Mouse (Mus musculus) hindbrain, embryonic 15.5 days (tissue): Measurements from ENCODE around the gene Dctn2. TPM values are rescaled to one million over a fixed set of nuclear protein-coding genes. Genes with fewer than 3 reads are reported as not detected.
"Not testable (repeated sequence)": the region's sequence is repeated elsewhere in the genome, so short reads cannot be mapped to it uniquely, and the experiment has no call there.

Experiments used
- ATAC-seq: fragments of 200-750 bp; cut with Nextera tagmentation; 2 replicates; pipeline ENCODE4 v1.8.0; 2017; ENCODE audit warnings: low read depth, moderate number of reproducible peaks, moderate TSS enrichment; ENCODE audit not compliant: low FRiP score
- H3K27ac ChIP-seq: fragments of 300-500 bp; sonication (generic); replicated peaks from 2 replicates; pipeline ENCODE4 v1.5.1; 2015; ENCODE audit warnings: mild to moderate bottlenecking, inconsistent platforms
- H3K27me3 ChIP-seq: fragments of 300-500 bp; sonication (generic); 2 replicates; pipeline ENCODE4 v1.6.1; 2015; ENCODE audit warnings: control low read depth, inconsistent platforms
- H3K36me3 ChIP-seq: fragments of 300-500 bp; sonication (generic); 2 replicates; pipeline ENCODE4 v1.6.1; 2015; ENCODE audit warnings: control low read depth, inconsistent platforms
- H3K4me1 ChIP-seq: fragments of 300-500 bp; sonication (generic); replicated peaks from 2 replicates; pipeline ENCODE4 v1.6.1; 2015; ENCODE audit warnings: control low read depth, inconsistent platforms
- H3K4me2 ChIP-seq: fragments of 300-500 bp; sonication (generic); 2 replicates; pipeline ENCODE4 v1.6.1; 2015; ENCODE audit warnings: moderate library complexity, mild to moderate bottlenecking, inconsistent platforms
- H3K4me3 ChIP-seq: fragments of 300-500 bp; sonication (generic); 2 replicates; pipeline ENCODE4 v1.5.1; 2015; ENCODE audit warnings: mild to moderate bottlenecking, inconsistent platforms
- H3K9ac ChIP-seq: fragments of 300-500 bp; sonication (generic); 2 replicates; pipeline ENCODE4 v1.6.1; 2015; ENCODE audit warnings: inconsistent platforms
- H3K9me3 ChIP-seq: fragments of 300-500 bp; sonication (generic); 2 replicates; pipeline ENCODE4 v1.6.1; 2016; ENCODE audit warnings: control low read depth, inconsistent platforms
- WGBS: fragments of 180-500 bp; shearing (Covaris S2); methylation state at CpG from one replicate; pipeline ENCODE4 v1.1.7; 2015; 5-methylcytosine and 5-hydroxymethylcytosine counted together
- polyA plus RNA-seq: library from polyadenylated mRNA; unstranded; fragments of >200 nt; fragmentation: Nextera tagmentation; extraction: Ambion mirVana; gene quantifications from 2 replicates; pipeline ENCODE4 v1.2.1, GENCODE M21; 2015

The Dctn2 gene
- polyA plus RNA-seq, 1 experiment from 2014 or later, result 350 TPM

DNA sequence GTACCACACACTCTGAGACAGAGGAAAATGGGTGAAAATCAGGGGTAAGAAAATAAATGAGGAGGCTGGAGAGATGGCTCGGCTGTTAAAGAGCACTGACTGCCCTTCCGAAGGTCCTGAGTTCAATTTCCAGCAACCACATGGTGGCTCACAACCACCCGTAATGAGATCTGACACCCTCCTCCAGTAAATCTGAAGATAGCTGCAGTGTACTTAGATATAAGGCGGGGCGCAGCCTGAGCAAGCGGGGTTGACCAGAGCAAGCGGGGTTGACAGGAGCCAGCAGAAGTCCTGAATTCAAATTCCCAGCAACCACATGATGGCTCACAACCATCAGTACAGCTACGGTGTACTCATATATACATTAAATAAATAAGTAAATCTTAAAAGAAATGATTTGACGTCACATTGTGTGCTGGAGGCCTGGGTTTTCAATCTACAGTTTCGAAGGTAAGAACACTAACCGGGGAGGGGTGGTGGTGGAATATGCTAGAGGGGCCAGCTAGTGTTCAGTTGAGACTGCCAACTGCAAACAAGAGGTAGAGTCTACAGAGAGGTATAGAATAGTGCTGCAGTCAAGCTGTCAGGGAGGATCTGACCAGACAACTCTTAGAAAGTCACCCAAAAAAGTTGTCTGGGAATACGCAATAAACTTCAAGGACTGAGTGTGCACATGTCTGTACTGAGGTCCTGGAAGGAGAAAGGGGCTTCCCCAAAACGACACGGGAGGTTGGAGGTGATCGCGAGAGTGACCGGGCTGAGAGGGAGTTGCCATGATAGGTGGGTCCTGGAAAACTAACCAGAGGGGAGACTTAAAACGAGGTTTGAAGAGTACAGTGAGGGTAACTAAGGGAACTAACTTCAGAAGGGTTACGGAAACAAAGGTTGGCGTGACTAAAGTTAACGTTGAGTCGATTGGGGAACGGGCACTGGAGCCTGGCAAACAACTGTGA lies 44.6 kb downstream of the Dctn2 start:
- Histone ChIP-seq H3K4me3 (peak overlapping the region; percentile 91), H3K27ac (peak overlapping the region; percentile 78), H3K9me3 (no peaks in the 10 kb centered on the region), H3K36me3 (peaks cover 24% of the 10 kb centered on the region), H3K4me2 (peak overlapping the region; percentile 81), H3K27me3 (no peaks in the 10 kb centered on the region), H3K4me1 (peaks cover 20% of the 10 kb centered on the region), H3K9ac (peak overlapping the region; percentile 92)
- WGBS, result 39% methylated on average over 23 of the region's 23 CpGs
- ATAC-seq, result peak; percentile 58

DNA sequence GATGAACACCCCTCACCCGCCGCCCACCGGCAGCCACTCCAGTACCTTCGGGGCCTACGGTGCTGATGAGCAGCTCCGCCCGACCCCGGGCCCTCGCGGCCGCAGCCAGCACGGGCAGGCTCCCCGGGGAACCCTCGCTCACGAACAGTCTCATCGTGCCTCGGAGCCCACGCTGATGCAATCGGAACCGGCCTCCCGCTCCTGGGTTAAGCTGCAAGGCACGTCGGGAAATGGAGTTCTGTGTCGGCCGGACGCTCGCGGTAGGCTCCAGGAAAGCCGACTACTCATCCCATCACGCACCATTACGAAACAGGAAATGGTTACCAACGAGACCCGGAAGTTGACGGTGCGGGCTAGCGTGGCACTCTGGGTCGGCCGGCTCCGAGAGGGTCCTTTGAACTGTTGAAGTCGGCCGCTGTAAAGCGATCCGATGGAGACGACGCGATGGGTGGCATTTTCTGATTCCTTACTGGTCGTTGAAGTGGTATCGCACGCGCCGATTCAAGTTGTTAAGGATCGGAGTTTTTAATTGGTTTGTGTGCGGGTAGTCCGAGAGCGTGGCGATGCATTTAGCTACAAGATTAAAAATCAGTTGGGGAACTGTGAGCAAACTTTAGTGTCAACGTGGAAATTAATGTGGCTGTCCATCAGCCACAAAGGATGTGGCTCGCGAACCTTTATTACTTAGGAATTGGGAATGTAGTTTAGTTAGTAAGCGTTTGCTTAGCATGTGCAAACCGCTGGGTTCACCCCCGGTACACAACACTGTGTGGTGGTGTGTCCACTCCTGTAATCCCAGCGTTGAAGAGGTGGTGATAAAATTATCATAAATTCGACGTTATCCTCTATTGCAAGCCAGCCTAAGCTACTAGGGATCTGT lies 45.5 kb downstream of the Dctn2 start, which contains the start of gene Mars:
TSS of gene Mars (minus strand) at position 311 of the 880 bp plus-strand sequence.
- Histone ChIP-seq H3K36me3 (peaks cover 17% of the 10 kb centered on the region), H3K4me2 (peak within 1 kb of the TSS; percentile 81), H3K27ac (peak within 1 kb of the TSS; percentile 78), H3K9ac (peak within 1 kb of the TSS; percentile 92), H3K4me1 (peaks cover 20% of the 10 kb centered on the region), H3K4me3 (peak within 1 kb of the TSS; percentile 91), H3K27me3 (no peaks in the 10 kb centered on the region), H3K9me3 (no peaks in the 10 kb centered on the region)
- WGBS, result under 1% methylated on average over 64 of the region's 65 CpGs
- ATAC-seq, result peak; percentile 97

DNA sequence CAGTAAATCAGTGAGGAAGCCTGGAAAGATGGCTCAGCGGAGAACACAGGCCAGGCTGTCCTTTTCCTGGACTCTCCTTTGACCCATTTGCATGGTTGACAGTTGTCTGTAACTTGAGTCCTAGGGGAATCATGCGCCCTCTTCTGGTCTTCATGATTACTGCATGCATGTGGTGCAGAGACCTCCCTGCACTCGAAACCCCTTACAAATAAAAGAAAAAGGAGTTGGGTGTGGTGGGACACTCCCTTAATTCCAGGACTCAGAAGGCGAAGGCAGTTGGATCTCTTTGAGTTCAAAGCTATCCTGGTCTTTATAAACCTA lies 46.1 kb downstream of the Dctn2 start:
- Histone ChIP-seq H3K9me3 (no peaks in the 10 kb centered on the region), H3K27ac (peak overlapping the region; percentile 78), H3K9ac (peak overlapping the region; percentile 92), H3K4me2 (peak overlapping the region; percentile 81), H3K4me1 (peaks cover 20% of the 10 kb centered on the region), H3K27me3 (no peaks in the 10 kb centered on the region), H3K4me3 (peak overlapping the region; percentile 91), H3K36me3 (peaks cover 12% of the 10 kb centered on the region)
- WGBS, result 3% methylated on average over 4 of the region's 4 CpGs
- ATAC-seq, result 0 out of 2 replicates have a peak, but pooled peaks have one; percentile 10

GRCm38 (mm10) chr10:127312858-127313257 lies 46.7 kb downstream of the Dctn2 start:
- H3K9ac ChIP-seq, result no peak overlapping the region
- no peaks in the 10 kb centered on the region for H3K9me3 ChIP-seq

GRCm38 (mm10) chr10:127313516-127313915 lies 47.3 kb downstream of the Dctn2 start:
- not testable (repeated sequence) for H3K9me3 ChIP-seq, H3K4me3 ChIP-seq, H3K4me2 ChIP-seq, ATAC-seq, H3K27ac ChIP-seq, H3K36me3 ChIP-seq, H3K9ac ChIP-seq, H3K27me3 ChIP-seq
- 90% methylated on average over 5 of the region's 5 CpGs for WGBS
- peaks cover 20% of the 10 kb centered on the region for H3K4me1 ChIP-seq

More at GRCm38 (mm10) chr10:127312858-127313257, 46.7 kb downstream of the Dctn2 start:
- Histone ChIP-seq H3K27me3 (no peaks in the 10 kb centered on the region), H3K4me3 (no peak overlapping the region), H3K4me1 (peaks cover 20% of the 10 kb centered on the region), H3K27ac (no peak overlapping the region), H3K36me3 (peaks cover 7% of the 10 kb centered on the region), H3K4me2 (no peak overlapping the region)
- ATAC-seq, result no peak
- WGBS, result 85% methylated on average over 4 of the region's 4 CpGs

DNA sequence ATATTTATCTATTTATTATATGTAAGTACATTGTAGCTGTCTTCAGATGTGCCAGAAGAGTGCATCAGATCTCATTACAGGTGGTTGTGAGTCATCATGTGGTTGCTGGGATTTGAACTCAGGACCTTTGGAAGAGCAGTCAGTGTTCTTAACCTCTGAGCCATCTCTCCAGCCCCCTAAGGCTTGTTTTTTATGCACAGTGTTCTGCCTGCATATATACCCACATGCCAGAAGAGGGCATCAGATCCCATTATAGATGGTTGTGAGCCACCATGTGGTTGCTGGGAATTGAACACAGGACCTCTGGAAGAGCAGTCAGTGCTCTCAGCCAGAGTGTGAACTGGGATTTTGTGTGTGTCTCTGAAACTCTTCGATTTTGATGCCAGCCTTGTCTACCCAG lies 48.8 kb downstream of the Dctn2 start:
- 74% methylated on average over 1 of the region's 1 CpGs for WGBS
- not testable (repeated sequence) for H3K4me2 ChIP-seq, H3K9ac ChIP-seq, H3K36me3 ChIP-seq, H3K4me3 ChIP-seq, H3K27ac ChIP-seq, ATAC-seq, H3K9me3 ChIP-seq, H3K27me3 ChIP-seq
- peaks cover 19% of the 10 kb centered on the region for H3K4me1 ChIP-seq

- no peak for ATAC-seq
- Histone ChIP-seq H3K4me3 (no peak overlapping the region), H3K4me2 (no peak overlapping the region), H3K9ac (no peak overlapping the region), H3K36me3 (no peaks in the 10 kb centered on the region), H3K27ac (no peak overlapping the region), H3K4me1 (peaks cover 4% of the 10 kb centered on the region; the same call in 1 of the 2 replicates), H3K27me3 (no peaks in the 10 kb centered on the region), H3K9me3 (no peaks in the 10 kb centered on the region)
- 89% methylated on average over 2 of the region's 2 CpGs for WGBS
These were observed 51.1 kb downstream of the Dctn2 start for GRCm38 (mm10) chr10:127317277-127317676.

GRCm38 (mm10) chr10:127318009-127318408 lies 51.8 kb downstream of the Dctn2 start:
- Histone ChIP-seq H3K36me3 (no peaks in the 10 kb centered on the region), H3K27me3 (peaks cover 4% of the 10 kb centered on the region; the same call in 1 of the 2 replicates), H3K4me1 (no peaks in the 10 kb centered on the region), H3K27ac (no peak overlapping the region), H3K4me2 (no peak overlapping the region), H3K9ac (no peak overlapping the region), H3K4me3 (no peak overlapping the region), H3K9me3 (no peaks in the 10 kb centered on the region)
- 50% methylated on average over 4 of the region's 4 CpGs for WGBS
- ATAC-seq, result no peak

GRCm38 (mm10) chr10:127319969-127320368 lies 53.8 kb downstream of the Dctn2 start:
- no peaks in the 10 kb centered on the region for H3K4me1 ChIP-seq
- no peaks in the 10 kb centered on the region for H3K9me3 ChIP-seq
- 78% methylated on average over 7 of the region's 7 CpGs for WGBS
- H3K36me3 ChIP-seq, result no peaks in the 10 kb centered on the region
- no peak overlapping the region for H3K27ac ChIP-seq
- no peak overlapping the region for H3K4me3 ChIP-seq
- H3K27me3 ChIP-seq, result peaks cover 22% of the 10 kb centered on the region
- no peak overlapping the region for H3K4me2 ChIP-seq
- ATAC-seq, result no peak
- no peak overlapping the region for H3K9ac ChIP-seq

DNA sequence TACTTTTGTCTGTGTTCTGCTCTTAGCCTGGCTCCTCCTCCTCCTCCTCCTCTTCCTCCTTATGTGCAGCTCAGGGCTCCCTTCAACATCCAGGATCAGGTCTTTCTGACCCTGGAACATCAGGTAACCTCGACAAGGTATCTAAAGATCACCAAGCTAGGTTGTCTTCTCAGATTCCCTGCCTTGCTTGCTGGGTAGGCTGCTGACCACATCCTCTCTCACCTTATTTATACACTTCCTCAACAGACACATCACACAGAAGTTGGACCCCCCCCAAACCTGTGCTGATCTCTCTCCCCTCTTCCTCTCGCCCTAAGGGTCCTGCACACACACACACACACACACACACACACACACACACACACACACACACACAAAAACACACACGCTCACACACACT lies 55.5 kb downstream of the Dctn2 start, which contains the start of gene Arhgap9:
TSS of gene Arhgap9 (plus strand) at position 344 of the 400 bp plus-strand sequence.
- Histone ChIP-seq H3K4me3 (no peak within 1 kb of the TSS), H3K9me3 (no peaks in the 10 kb centered on the region), H3K4me1 (peaks cover 9% of the 10 kb centered on the region), H3K27ac (no peak within 1 kb of the TSS), H3K36me3 (no peaks in the 10 kb centered on the region), H3K27me3 (peaks cover 39% of the 10 kb centered on the region), H3K4me2 (no peak within 1 kb of the TSS), H3K9ac (no peak within 1 kb of the TSS)
- ATAC-seq, result no peak
- WGBS, result 68% methylated on average over 2 of the region's 3 CpGs

- Histone ChIP-seq H3K27ac (no peak overlapping the region), H3K4me3 (no peak overlapping the region), H3K4me2 (no peak overlapping the region), H3K27me3 (peaks cover 44% of the 10 kb centered on the region), H3K4me1 (peaks cover 14% of the 10 kb centered on the region), H3K9me3 (no peaks in the 10 kb centered on the region), H3K36me3 (no peaks in the 10 kb centered on the region), H3K9ac (no peak overlapping the region)
- WGBS, result 71% methylated on average over 13 of the region's 13 CpGs
- ATAC-seq, result no peak
These were observed 56.0 kb downstream of the Dctn2 start for GRCm38 (mm10) chr10:127322178-127322577.

DNA sequence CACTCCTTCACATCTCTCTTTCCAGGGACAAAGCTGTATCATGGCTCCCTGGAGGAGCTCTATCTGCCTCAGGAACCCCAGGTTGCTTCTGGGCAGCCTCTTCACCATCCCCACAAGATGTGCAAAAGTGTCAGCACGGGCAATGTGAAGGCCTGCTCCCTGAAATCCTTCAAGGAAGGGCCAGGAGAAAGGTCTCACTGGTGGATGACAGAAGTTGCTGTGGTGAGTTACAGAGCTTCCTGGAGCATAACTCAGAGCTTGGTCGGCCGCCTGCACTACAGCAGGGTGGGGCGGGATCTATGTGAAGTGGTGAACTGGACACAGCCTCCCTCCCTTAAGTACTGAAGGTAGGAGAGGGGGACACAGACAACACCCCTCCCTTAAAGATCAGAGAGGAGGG lies 56.5 kb downstream of the Dctn2 start:
- Histone ChIP-seq H3K4me3 (no peak overlapping the region), H3K27me3 (peaks cover 49% of the 10 kb centered on the region), H3K9me3 (no peaks in the 10 kb centered on the region), H3K4me1 (peaks cover 14% of the 10 kb centered on the region), H3K27ac (no peak overlapping the region), H3K36me3 (no peaks in the 10 kb centered on the region), H3K9ac (no peak overlapping the region), H3K4me2 (no peak overlapping the region)
- ATAC-seq, result no peak
- WGBS, result 86% methylated on average over 4 of the region's 4 CpGs
